Mouse (Mus musculus) cortical plate, adult 2 months (tissue): ENCODE data around the gene Thsd7b.

Experiments used
- CTCF ChIP-seq: fragments of 200-500 bp; IDR thresholded peaks from 2 replicates; pipeline ENCODE4 v1.5.1; 2011; ENCODE audit warnings: mild to moderate bottlenecking, control low read depth, low read length; ENCODE audit not compliant: insufficient read depth; ENCODE audit errors: extremely low read depth
- POLR2A ChIP-seq: fragments of 200-500 bp; IDR thresholded peaks from 2 replicates; pipeline ENCODE4 v1.6.1; 2011; ENCODE audit warnings: mild to moderate bottlenecking, low read length, control low read depth; ENCODE audit not compliant: insufficient read depth; ENCODE audit errors: extremely low read depth

GRCm38 (mm10) chr1:129586635-129587034, 313.5 kb downstream of the Thsd7b start:
- TF ChIP-seq CTCF, result no peak
- TF ChIP-seq POLR2A, result no peak
